Mouse (Mus musculus): ENCODE measurements at regions not wholly inside any gene's neighbourhood (a gene's known extent, or its start where the extent isn't known, plus 50 kb on each side); places are given as distances from the start of the nearest gene placed in this dataset.

DNA sequence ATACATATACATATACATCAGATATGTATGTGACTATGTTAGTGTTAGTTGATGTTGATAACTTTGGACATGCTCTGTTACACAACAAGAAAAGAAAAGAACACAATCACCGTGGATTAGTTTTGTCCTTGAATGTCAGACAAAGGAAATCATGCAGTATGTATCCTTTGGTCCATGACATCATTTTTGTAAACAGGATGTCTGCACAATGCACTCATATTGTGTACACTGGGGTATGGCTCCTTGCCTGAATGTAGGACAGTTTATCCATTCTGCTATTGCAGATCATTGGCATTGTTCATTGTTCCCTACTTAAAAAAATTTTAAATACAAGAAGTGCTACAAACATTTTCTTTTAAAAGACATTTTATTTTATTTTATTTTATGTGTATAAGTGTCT is 157.6 kb upstream of the Gdf10 start:
- TF ChIP-seq CTCF (IDR thresholded peaks at IDR 0.05; ENCODE audit: low read depth, low read length) (no peak), GATA1 (IDR thresholded peaks at IDR 0.05; ENCODE audit: borderline replicate concordance, low read length) (no peak), TAL1 (conservative IDR thresholded peaks at IDR 0.05; ENCODE audit: low read depth, low read length) (no peak), GATA2 (IDR thresholded peaks at IDR 0.05; ENCODE audit: borderline replicate concordance, low read depth, low read length) (no peak), POLR2AphosphoS5 (IDR thresholded peaks at IDR 0.05; ENCODE audit: insufficient replicate concordance, low read depth, low read length) (no peak)
- Histone ChIP-seq H3K4me3 (ENCODE audit: low read depth, low read length) (no peak overlapping the region), H3K4me1 (ENCODE audit: insufficient read depth, low read depth, low read length) (no peaks in the 10 kb centered on the region), H3K9me3 (replicated peaks) (peaks cover 18% of the 10 kb centered on the region), H3K36me3 (replicated peaks) (no peaks in the 10 kb centered on the region), H3K27me3 (ENCODE audit: insufficient read depth, low read length) (no peaks in the 10 kb centered on the region)
- ATAC-seq (ENCODE audit: extremely low read depth, insufficient number of reproducible peaks, low FRiP score, poor library complexity, severe bottlenecking) (no peak), DNase-seq (ENCODE audit: low spot score) (no peak)

DNA sequence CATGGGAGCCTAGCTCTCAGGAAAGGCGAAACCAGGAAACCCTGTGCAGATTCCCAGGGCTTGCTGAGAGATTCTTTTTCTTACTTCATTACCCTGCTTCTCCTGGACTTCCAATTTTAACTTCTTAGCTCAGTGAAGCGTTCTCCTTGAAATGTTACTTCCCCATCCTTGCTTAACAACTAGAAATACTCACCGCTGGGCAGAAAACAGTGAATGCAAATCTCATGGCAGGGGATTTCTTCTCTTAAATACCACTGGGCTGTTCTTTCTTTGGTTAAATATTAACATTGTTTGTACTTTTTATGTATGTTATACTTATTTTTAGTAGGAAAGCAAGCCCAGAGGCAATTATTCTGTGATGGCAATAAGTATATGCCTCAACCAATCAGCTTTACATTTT is 151.0 kb upstream of the Gdf10 start:
- no peak for DNase-seq (ENCODE audit: low spot score)
- no peaks in the 10 kb centered on the region for H3K36me3 ChIP-seq (replicated peaks)
- H3K27me3 ChIP-seq (ENCODE audit: insufficient read depth, low read length) = no peaks in the 10 kb centered on the region
- no peak for ATAC-seq (ENCODE audit: extremely low read depth, insufficient number of reproducible peaks, low FRiP score, poor library complexity, severe bottlenecking)
- H3K9me3 ChIP-seq (replicated peaks) = peaks cover 11% of the 10 kb centered on the region; the same call in 1 of the 2 replicates
- H3K4me1 ChIP-seq (ENCODE audit: insufficient read depth, low read depth, low read length) = no peaks in the 10 kb centered on the region
- TF ChIP-seq TAL1 (conservative IDR thresholded peaks at IDR 0.05; ENCODE audit: low read depth, low read length) (no peak), CTCF (IDR thresholded peaks at IDR 0.05; ENCODE audit: low read depth, low read length) (no peak), GATA1 (IDR thresholded peaks at IDR 0.05; ENCODE audit: borderline replicate concordance, low read length) (no peak), GATA2 (IDR thresholded peaks at IDR 0.05; ENCODE audit: borderline replicate concordance, low read depth, low read length) (no peak), POLR2AphosphoS5 (IDR thresholded peaks at IDR 0.05; ENCODE audit: insufficient replicate concordance, low read depth, low read length) (no peak)
- H3K4me3 ChIP-seq (ENCODE audit: low read depth, low read length) = no peak overlapping the region

DNA sequence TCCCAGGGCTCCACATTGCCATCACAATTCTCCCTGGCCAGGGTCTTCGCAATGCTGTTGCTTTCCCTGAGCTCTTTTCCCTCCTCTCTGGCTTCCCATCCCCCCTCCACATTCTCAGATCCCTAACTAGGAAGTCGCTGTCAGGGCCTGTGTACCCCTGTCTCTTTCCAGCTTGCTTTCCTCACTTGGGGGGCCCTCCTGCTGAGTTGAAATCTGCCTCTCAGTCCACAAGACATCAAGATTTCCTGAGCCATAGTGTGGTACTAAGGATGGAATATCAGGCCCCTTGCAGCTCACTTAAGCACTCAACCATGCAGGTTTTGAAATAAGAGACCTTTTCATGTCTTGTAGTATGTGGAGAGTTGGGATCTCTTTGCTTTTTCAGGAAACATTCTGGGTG is 133.8 kb upstream of the Gdf10 start:
- no peak for ATAC-seq (ENCODE audit: extremely low read depth, insufficient number of reproducible peaks, low FRiP score, poor library complexity, severe bottlenecking)
- no peak overlapping the region for H3K4me3 ChIP-seq (ENCODE audit: low read depth, low read length)
- H3K4me1 ChIP-seq (ENCODE audit: insufficient read depth, low read depth, low read length) = no peaks in the 10 kb centered on the region
- DNase-seq (ENCODE audit: low spot score) = no peak
- H3K36me3 ChIP-seq (replicated peaks) = no peaks in the 10 kb centered on the region
- H3K27me3 ChIP-seq (ENCODE audit: insufficient read depth, low read length) = no peaks in the 10 kb centered on the region
- peaks cover 25% of the 10 kb centered on the region for H3K9me3 ChIP-seq (replicated peaks)
- TF ChIP-seq TAL1 (conservative IDR thresholded peaks at IDR 0.05; ENCODE audit: low read depth, low read length) (no peak), GATA2 (IDR thresholded peaks at IDR 0.05; ENCODE audit: borderline replicate concordance, low read depth, low read length) (no peak), POLR2AphosphoS5 (IDR thresholded peaks at IDR 0.05; ENCODE audit: insufficient replicate concordance, low read depth, low read length) (no peak), CTCF (IDR thresholded peaks at IDR 0.05; ENCODE audit: low read depth, low read length) (no peak), GATA1 (IDR thresholded peaks at IDR 0.05; ENCODE audit: borderline replicate concordance, low read length) (no peak)

DNA sequence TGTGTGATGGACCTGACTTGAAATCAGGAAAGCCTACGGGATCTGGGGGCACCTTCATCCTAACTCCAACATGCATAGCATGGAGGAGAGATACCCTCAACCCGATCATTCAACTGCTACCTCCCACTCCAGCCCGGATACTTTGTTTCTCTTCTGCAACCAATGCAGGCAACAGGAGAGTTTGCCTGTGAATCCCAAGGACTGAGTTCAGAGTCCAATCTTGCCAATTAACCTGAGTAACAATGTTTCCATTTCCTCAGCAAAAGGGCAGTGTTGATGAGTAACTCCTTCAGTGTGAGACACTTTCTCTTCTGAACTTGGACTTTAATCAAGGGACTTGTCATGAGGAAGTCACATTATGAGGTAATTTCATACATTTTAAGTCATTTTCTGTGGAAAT is 129.1 kb upstream of the Gdf10 start:
- ATAC-seq (ENCODE audit: extremely low read depth, insufficient number of reproducible peaks, low FRiP score, poor library complexity, severe bottlenecking) (no peak), DNase-seq (ENCODE audit: low spot score) (no peak)
- no peak overlapping the region for H3K4me3 ChIP-seq (ENCODE audit: low read depth, low read length)
- no peaks in the 10 kb centered on the region for H3K4me1 ChIP-seq (ENCODE audit: insufficient read depth, low read depth, low read length)
- no peaks in the 10 kb centered on the region for H3K27me3 ChIP-seq (ENCODE audit: insufficient read depth, low read length)
- H3K36me3 ChIP-seq (replicated peaks) = no peaks in the 10 kb centered on the region
- peaks cover 33% of the 10 kb centered on the region for H3K9me3 ChIP-seq (replicated peaks)
- no peak for TF ChIP-seq TAL1 (conservative IDR thresholded peaks at IDR 0.05; ENCODE audit: low read depth, low read length)
- TF ChIP-seq CTCF (IDR thresholded peaks at IDR 0.05; ENCODE audit: low read depth, low read length) = no peak
- TF ChIP-seq POLR2AphosphoS5 (IDR thresholded peaks at IDR 0.05; ENCODE audit: insufficient replicate concordance, low read depth, low read length) = no peak
- no peak for TF ChIP-seq GATA2 (IDR thresholded peaks at IDR 0.05; ENCODE audit: borderline replicate concordance, low read depth, low read length)
- TF ChIP-seq GATA1 (IDR thresholded peaks at IDR 0.05; ENCODE audit: borderline replicate concordance, low read length) = no peak

DNA sequence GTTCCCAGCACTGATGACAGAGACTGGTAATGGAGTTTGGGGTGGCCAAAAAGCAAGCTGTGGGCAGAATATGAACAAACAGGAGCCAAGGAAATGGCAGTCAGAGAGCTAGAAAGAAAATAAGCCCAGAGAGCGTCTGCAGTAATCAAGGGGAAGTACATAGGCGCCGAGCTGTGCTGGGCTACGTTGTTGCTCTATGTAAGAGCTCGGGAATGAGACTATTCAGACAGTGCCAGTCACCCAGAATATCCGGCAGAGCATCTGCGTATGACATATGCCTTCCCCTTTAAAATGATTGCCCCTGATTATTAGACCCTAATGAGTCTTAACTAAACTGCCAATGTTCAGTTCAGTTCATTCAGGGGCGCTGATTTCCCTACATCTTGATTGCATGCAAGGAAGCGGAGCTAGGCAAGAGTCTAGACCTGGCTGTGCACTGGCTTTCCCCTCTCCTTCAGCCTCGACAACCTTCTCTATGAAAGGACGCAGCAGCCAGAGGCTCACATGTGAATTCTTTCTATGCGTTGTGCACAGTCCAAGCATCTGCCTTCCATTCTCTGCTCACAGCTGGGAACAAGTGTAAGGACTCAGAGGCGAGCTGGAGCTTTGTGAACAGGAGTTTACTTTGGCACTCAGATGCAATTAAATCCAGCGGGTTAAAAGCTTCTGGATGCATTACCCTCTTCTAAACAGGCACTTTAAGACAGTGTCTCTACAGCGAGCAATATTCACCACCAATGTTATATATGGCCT is 125.7 kb upstream of the Gdf10 start:
- Histone ChIP-seq H3K27me3 (ENCODE audit: insufficient read depth, low read length) (no peaks in the 10 kb centered on the region), H3K4me1 (ENCODE audit: insufficient read depth, low read depth, low read length) (no peaks in the 10 kb centered on the region), H3K9me3 (replicated peaks) (peaks cover 31% of the 10 kb centered on the region), H3K36me3 (replicated peaks) (no peaks in the 10 kb centered on the region), H3K4me3 (ENCODE audit: low read depth, low read length) (no peak overlapping the region)
- ATAC-seq (ENCODE audit: extremely low read depth, insufficient number of reproducible peaks, low FRiP score, poor library complexity, severe bottlenecking) (no peak), DNase-seq (ENCODE audit: low spot score) (no peak)
- TF ChIP-seq GATA2 (IDR thresholded peaks at IDR 0.05; ENCODE audit: borderline replicate concordance, low read depth, low read length) (no peak), TAL1 (conservative IDR thresholded peaks at IDR 0.05; ENCODE audit: low read depth, low read length) (no peak), POLR2AphosphoS5 (IDR thresholded peaks at IDR 0.05; ENCODE audit: insufficient replicate concordance, low read depth, low read length) (no peak), CTCF (IDR thresholded peaks at IDR 0.05; ENCODE audit: low read depth, low read length) (no peak), GATA1 (IDR thresholded peaks at IDR 0.05; ENCODE audit: borderline replicate concordance, low read length) (no peak)

DNA sequence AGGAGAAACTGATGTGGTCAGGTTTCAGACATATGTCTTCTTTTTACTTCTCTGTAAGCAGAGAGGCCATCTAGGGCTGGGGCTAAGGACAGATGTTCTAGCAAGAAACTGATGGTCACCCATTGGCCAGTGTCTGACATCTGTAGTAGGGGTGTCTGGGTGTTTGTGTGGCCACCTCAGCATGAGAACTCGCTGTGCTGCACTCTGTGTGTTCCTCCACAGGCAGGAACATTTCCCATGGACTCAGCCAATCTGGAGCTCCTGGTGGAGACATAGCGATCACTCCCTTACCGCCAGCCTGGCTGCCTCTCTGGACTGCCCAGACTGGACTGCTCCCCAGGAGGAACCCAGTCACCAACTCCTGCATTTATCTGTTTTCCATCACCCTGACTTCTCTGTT is 119.1 kb upstream of the Gdf10 start:
- ATAC-seq (ENCODE audit: extremely low read depth, insufficient number of reproducible peaks, low FRiP score, poor library complexity, severe bottlenecking) = no peak
- peaks cover 54% of the 10 kb centered on the region for H3K9me3 ChIP-seq (replicated peaks)
- H3K36me3 ChIP-seq (replicated peaks) = no peaks in the 10 kb centered on the region
- no peak overlapping the region for H3K4me3 ChIP-seq (ENCODE audit: low read depth, low read length)
- DNase-seq (ENCODE audit: low spot score) = no peak
- TF ChIP-seq POLR2AphosphoS5 (IDR thresholded peaks at IDR 0.05; ENCODE audit: insufficient replicate concordance, low read depth, low read length) = no peak
- no peak for TF ChIP-seq TAL1 (conservative IDR thresholded peaks at IDR 0.05; ENCODE audit: low read depth, low read length)
- no peak for TF ChIP-seq GATA1 (IDR thresholded peaks at IDR 0.05; ENCODE audit: borderline replicate concordance, low read length)
- no peak for TF ChIP-seq CTCF (IDR thresholded peaks at IDR 0.05; ENCODE audit: low read depth, low read length)
- no peak for TF ChIP-seq GATA2 (IDR thresholded peaks at IDR 0.05; ENCODE audit: borderline replicate concordance, low read depth, low read length)
- H3K27me3 ChIP-seq (ENCODE audit: insufficient read depth, low read length) = no peaks in the 10 kb centered on the region
- no peaks in the 10 kb centered on the region for H3K4me1 ChIP-seq (ENCODE audit: insufficient read depth, low read depth, low read length)

Data from G1E (cell line).